Comparison of ENCODE assay signal across 11 mouse cellular contexts in genomic region chr5:35737231-35737901, GRCm38 (mm10). TPM values are rescaled to one million over a fixed set of nuclear protein-coding genes. Genes with fewer than 3 reads are reported as not detected.
DNase-seq lines count a peak whose midpoint lies in the region; ATAC-seq lines count a peak whose summit lies in the region.
"Had no signal": no experiment of that assay in that cellular context is flagged by ENCODE, and none has a peak within 500 bp of the region (broad histone marks: within the 10 kb centered on the region; RNA-seq: fewer than 3 reads in every experiment).

No protein-coding gene starts in this region.

- H3K4me2 ChIP-seq in heart, embryonic 13.5 days, result peak overlapping the region; percentile 36
- H3K4me2 ChIP-seq: limb, embryonic 12.5 days had no signal

- peak overlapping the region; percentile 61 for H3K27ac ChIP-seq in heart, embryonic 13.5 days (replicated peaks)
- H3K27ac ChIP-seq: limb, embryonic 12.5 days had no signal

- H3K9me3 ChIP-seq in heart, embryonic 13.5 days, result no peaks in the 10 kb centered on the region
- H3K9me3 ChIP-seq: limb, embryonic 12.5 days had no signal

- no peaks in the 10 kb centered on the region for H3K36me3 ChIP-seq in heart, embryonic 13.5 days
- H3K36me3 ChIP-seq: limb, embryonic 12.5 days had no signal

- H3K27me3 ChIP-seq in heart, embryonic 13.5 days (replicated peaks), result peaks cover 28% of the 10 kb centered on the region; the same call in 1 of the 2 replicates

- peak; percentile 84 to 85 for DNase-seq in cerebellum, postnatal 10 days
- no peak for DNase-seq in cerebellum, adult 9-10 months
- peak; percentile 42 for DNase-seq in A20 (ENCODE audit: low read depth, low spot score)
- DNase-seq in kidney, postnatal 14 days, result peak; percentile 85
- no peak for DNase-seq in B cell, adult 2 months
- no peak for DNase-seq in layer of hippocampus, postnatal 36 days

- H3K4me3 ChIP-seq in heart, embryonic 13.5 days, result no peak overlapping the region
- H3K4me3 ChIP-seq: erythroblast, embryonic 14.5 days; limb, embryonic 12.5 days had no signal

- no peak overlapping the region for H3K9ac ChIP-seq in heart, embryonic 13.5 days
- H3K9ac ChIP-seq: limb, embryonic 12.5 days had no signal

- ATAC-seq in heart, embryonic 13.5 days (ENCODE audit: extremely low read depth, insufficient number of reproducible peaks, low FRiP score, low TSS enrichment), result no peak
- no peak for ATAC-seq in megakaryocyte, adult 5-6 weeks (ENCODE audit: poor library complexity, severe bottlenecking)

- 31% methylated on average over 20 of the region's 20 CpGs for WGBS in heart, embryonic 13.5 days

- H3K4me1 ChIP-seq in heart, embryonic 13.5 days, result peaks cover 55% of the 10 kb centered on the region

RNA-seq across cellular contexts. Expression of gene Sh3tc1, which starts 2.4 kb away (rescaled TPM):
- 9.2 and 9.7 TPM in 2 replicates for polyA plus RNA-seq in heart, embryonic 13.5 days (2015; fragmentation: Nextera tagmentation; extraction: Ambion mirVana)
- 6.6 and 6.8 TPM in 2 replicates for total RNA-seq in megakaryocyte, adult 5-6 weeks (2015)
- total RNA-seq in megakaryocyte, adult 5-6 weeks (2017), result 13.1 and 14.4 TPM in 2 replicates
- total RNA-seq in layer of hippocampus, postnatal 36 days (2021), result 1 to 10 TPM; 1.6 to 2.7 TPM

RNA-seq across cellular contexts. Expression of gene Ablim2, which starts 20.3 kb away (rescaled TPM):
- polyA plus RNA-seq in heart, embryonic 13.5 days (2015; fragmentation: Nextera tagmentation; extraction: Ambion mirVana), result 4.9 and 5.1 TPM in 2 replicates
- 0.04 TPM in 1 of 2 replicates, not detected in the other for total RNA-seq in megakaryocyte, adult 5-6 weeks (2015)
- not detected in 2 replicates for total RNA-seq in megakaryocyte, adult 5-6 weeks (2017)
- total RNA-seq in layer of hippocampus, postnatal 36 days (2021), result 100 to 1,000 TPM; 128 to 145 TPM
- total RNA-seq: neutrophil, adult 5-6 weeks had no signal
- polyA plus RNA-seq: erythroblast, embryonic 14.5 days had no signal

RNA-seq across cellular contexts. Expression of gene Htra3, which starts 57.8 kb away (rescaled TPM):
- 6.3 and 7.2 TPM in 2 replicates for polyA plus RNA-seq in heart, embryonic 13.5 days (2015; fragmentation: Nextera tagmentation; extraction: Ambion mirVana)
- 0.04 TPM in 1 of 2 replicates, not detected in the other for total RNA-seq in megakaryocyte, adult 5-6 weeks (2015)
- not detected in 2 replicates for total RNA-seq in megakaryocyte, adult 5-6 weeks (2017)
- 1 to 10 TPM; 3.8 to 7.3 TPM for total RNA-seq in layer of hippocampus, postnatal 36 days (2021)
- total RNA-seq: neutrophil, adult 5-6 weeks had no signal
- polyA plus RNA-seq: erythroblast, embryonic 14.5 days had no signal

Comparison
In these comparisons a context has a peak if more than half of its experiments do, and no peak if none do; other contexts are left out.
1. DNase-seq: peak in cerebellum, postnatal 10 days (2 of 2), A20 (single experiment) and kidney, postnatal 14 days (single experiment); none in cerebellum, adult 9-10 months (single experiment), B cell, adult 2 months (0 of 2) and layer of hippocampus, postnatal 36 days (0 of 2).
2. RNA of gene Ablim2, which starts 20.3 kb away (total RNA-seq): 128 to 145 TPM in layer of hippocampus, postnatal 36 days; 0.04 TPM in megakaryocyte, adult 5-6 weeks; every median in the first group is over 100 times any median in the second.
3. RNA of gene Htra3, which starts 57.8 kb away (total RNA-seq): 3.8 to 7.3 TPM in layer of hippocampus, postnatal 36 days; 0.04 TPM in megakaryocyte, adult 5-6 weeks; every median in the first group is over 4 times any median in the second.